Mouse (Mus musculus): Measurements from ENCODE around the gene Pstpip1.

Pstpip1 gene

DNA sequence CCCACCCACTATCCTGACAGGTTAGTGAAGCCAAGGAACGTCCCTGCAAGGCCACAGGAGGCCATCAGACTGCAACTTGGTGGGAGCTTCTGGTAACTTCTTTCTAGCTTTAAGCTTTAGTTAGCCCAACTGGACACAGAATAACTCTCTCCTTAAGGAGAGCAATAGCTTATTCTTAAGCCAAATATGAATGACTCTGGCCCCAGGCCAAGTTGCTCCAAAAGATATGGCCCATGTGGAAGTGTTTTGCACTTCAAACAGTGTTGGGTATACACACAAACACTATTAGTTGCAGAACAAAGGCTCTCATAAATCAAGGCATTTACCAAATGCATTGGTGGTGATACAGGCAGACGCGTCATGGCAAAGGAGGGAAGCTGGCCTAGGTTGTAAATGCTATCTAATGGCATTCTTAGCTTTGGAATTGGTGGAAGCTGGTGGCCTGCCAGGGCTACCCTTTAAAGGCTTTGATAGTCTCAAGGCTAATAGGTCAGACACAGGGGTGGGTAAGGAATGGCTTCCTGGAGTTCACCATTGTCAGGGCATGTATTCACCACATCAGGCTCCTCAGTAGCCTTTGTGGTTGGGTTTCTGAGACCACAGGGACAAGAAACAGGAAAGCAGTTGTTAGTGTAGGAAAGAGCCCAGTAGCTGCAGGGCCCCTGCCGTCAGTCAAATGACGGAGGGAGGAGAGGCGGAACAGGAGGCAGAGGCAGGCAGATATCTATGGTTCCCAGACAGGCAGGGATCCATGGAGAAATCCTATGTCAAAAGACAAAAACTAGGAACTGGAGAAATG lies 16.7 kb downstream of the Pstpip1 start:
- no peak for DNase-seq (ENCODE audit: low read depth, low spot score)

GRCm38 (mm10) chr9:56107527-56107926 lies 17.8 kb downstream of the Pstpip1 start:
- DNase-seq (ENCODE audit: low read depth, low spot score): no peak

DNA sequence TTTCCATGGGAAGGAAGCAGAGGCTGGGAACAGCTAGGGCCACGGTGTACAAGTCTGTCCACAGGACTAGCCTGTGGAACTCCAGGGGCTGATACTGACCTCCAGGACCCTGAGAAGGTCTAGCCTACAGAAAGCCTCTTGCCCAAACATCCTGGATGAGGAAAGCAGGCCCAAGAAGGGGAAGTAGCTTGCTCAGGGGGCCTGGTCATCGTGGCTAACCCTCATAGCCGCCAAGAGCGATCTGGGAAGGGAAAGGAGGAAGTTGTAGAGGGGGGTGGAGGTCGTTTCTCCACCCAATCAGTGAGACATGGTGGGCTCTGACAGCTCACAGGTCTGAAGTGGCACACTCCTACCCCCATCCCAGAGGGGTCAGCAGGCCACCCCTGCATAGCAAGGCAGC lies 18.4 kb downstream of the Pstpip1 start:
- no peak for DNase-seq (ENCODE audit: low read depth, low spot score)

DNA sequence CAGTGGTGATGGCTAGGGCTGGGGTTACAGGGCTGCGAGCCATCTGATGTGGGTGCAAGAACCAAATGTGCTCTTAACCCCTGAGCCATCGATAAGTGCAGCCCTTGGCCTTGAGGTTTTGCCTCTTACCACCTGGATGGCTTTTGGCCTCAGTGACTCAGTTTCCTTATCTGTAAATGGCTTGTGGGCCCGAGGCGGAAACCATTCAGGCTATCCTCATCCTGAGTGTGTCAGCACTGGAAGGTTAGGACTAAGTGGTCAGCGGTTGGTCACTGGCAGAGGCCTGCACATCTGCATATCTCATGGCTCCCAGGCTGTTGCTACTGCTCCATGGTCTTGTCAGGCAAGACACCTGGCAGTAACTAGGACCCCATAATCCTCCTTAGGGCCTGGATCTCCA lies 28.3 kb downstream of the Pstpip1 start:
- no peak for DNase-seq (ENCODE audit: low read depth, low spot score)

- peak; percentile 66 for DNase-seq (ENCODE audit: low read depth, low spot score)
Observed at GRCm38 (mm10) chr9:56118582-56118981, 28.8 kb downstream of the Pstpip1 start.

GRCm38 (mm10) chr9:56119651-56120050 lies 29.9 kb downstream of the Pstpip1 start:
- DNase-seq (ENCODE audit: low read depth, low spot score): no peak

- no peak for DNase-seq (ENCODE audit: low read depth, low spot score)
Observed at GRCm38 (mm10) chr9:56121097-56121496, 31.3 kb downstream of the Pstpip1 start.

DNA sequence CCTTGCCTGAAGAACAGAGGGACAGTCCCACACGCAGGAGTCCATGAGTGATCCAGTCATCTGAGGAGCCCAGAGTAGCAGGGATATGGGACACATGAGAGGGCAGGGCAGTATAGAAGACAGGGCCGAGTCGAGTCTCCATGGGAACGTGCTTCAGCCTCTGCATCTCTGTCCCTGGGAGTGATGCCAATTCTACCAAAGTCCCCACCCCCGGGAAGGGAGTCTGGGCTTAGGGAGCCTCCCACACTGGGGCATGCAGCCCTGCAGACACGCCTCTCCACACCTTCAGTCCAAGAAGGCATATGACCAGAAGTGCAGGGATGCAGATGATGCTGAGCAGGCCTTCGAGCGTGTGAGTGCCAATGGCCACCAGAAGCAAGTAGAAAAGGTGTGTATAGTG lies 33.2 kb downstream of the Pstpip1 start:
- no peak for DNase-seq (ENCODE audit: low read depth, low spot score)

GRCm38 (mm10) chr9:56123613-56124012 lies 33.9 kb downstream of the Pstpip1 start:
- DNase-seq (ENCODE audit: low read depth, low spot score): no peak

DNA sequence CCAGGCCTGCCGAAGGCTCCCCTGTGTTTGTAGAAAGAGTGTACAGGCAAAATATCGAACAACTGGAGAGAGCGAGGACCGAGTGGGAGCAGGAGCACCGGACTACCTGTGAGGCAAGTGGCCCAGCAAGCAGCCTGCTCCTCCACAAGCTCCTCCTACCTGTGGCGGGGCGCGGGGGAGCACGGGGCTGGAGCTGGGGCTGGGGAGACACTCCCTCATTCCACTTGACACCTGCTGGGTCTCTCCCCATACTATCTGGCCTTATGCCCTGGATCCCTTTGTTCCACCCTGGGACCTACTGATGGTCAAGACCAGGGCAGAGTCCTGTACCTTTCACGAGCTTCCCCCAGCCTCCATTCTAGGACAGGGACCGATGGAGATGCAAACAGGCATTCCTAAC lies 34.8 kb downstream of the Pstpip1 start:
- no peak for DNase-seq (ENCODE audit: low read depth, low spot score)

DNA sequence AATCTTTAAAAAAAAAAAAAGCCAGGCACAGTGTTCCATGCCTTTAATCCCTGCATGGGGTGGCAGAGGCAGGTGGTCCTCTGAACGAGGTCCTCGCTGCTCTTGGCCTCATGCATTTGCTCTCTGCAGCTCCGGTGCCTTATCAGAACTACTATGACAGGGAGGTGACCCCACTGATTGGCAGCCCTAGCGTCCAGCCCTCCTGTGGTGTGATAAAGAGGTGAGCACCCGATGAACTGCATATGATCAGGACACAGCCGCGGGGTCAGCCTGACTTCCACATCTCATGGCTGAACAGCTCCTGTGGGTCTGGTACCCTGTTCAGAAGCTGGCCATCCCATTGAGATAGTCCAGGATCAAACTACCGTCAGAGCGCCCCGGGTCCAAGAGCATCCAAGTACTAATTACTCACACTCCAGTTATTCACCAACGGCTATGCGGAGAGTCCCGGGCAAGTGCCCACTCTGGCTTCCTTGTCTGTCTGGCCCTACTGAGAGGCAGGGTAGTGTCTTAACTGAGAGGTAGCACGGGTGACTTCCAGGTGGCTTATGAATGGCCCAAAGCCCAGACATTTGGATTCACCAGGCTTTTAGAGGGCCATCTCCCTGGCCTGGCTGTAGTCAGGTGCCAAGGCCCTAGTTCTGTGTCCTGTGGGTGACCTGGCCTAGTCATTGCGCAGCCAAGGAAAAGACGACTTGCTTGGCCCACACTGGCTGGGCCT lies 36.9 kb downstream of the Pstpip1 start:
- no peak for DNase-seq (ENCODE audit: low read depth, low spot score)

GRCm38 (mm10) chr9:56128331-56128730 lies 38.6 kb downstream of the Pstpip1 start:
- DNase-seq (ENCODE audit: low read depth, low spot score): no peak

DNA sequence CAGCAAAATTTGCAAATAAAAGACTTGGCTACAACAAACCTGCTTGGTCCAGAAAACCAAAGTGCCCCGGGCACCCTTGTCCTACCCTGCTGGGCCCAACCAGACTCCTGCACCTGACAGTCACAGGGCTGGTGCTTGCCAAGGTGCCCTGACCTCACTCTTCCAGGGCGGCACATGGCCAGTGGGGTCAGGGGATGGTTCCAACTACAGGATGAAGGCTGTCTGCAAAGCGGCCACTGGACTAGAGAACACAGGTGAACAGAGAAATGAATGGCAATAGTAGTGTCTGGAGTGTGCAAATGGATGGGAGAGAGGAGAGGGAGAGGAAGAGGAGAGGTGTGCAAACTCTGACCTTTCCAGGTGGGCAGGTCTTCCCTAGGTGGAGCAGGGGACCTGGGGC lies 40.2 kb downstream of the Pstpip1 start:
- no peak for DNase-seq (ENCODE audit: low read depth, low spot score)

DNA sequence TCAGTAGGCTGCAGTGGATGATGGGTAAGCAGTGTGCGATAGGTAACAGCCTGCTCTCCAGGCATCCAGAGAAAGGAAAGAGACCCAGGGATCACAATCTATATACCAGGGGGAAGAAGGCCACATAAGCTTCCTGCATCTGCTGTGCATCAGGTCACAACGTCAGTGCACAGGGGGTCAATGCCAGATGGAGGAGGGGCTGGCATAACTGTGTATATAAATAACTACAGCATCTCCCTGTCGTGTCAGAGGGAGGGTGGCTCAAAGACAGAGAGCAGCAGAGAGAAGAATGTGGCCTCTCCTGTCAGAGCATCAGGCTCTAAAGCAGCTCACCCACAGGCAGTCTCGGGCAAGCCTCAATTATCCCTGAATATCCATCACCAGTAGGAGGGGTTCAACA lies 40.8 kb downstream of the Pstpip1 start:
- no peak for DNase-seq (ENCODE audit: low read depth, low spot score)

- no peak for DNase-seq (ENCODE audit: low read depth, low spot score)
Observed at GRCm38 (mm10) chr9:56131813-56132525, 42.2 kb downstream of the Pstpip1 start.

- no peak for DNase-seq (ENCODE audit: low read depth, low spot score)
Observed at GRCm38 (mm10) chr9:56133970-56134369, 44.2 kb downstream of the Pstpip1 start.

DNA sequence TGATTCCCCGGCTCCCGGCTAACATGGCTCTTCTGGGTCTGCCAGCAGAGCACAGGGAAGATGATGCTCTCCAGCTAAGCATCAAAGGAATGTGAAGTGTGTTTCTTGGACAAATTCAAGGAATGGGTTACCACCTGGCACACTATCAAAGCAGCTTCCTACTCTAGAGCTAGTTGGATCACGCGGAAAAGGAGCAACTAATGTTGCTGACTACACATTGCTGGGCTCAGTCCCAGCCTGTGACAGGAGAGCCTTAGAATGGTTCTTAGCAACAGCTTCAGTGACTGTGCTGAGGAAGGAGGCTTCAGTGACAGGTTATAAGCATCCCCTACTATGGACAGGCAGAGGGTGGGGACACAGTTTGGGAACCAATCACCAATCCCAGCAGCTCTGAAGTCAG lies 44.9 kb downstream of the Pstpip1 start:
- no peak for DNase-seq (ENCODE audit: low read depth, low spot score)

DNA sequence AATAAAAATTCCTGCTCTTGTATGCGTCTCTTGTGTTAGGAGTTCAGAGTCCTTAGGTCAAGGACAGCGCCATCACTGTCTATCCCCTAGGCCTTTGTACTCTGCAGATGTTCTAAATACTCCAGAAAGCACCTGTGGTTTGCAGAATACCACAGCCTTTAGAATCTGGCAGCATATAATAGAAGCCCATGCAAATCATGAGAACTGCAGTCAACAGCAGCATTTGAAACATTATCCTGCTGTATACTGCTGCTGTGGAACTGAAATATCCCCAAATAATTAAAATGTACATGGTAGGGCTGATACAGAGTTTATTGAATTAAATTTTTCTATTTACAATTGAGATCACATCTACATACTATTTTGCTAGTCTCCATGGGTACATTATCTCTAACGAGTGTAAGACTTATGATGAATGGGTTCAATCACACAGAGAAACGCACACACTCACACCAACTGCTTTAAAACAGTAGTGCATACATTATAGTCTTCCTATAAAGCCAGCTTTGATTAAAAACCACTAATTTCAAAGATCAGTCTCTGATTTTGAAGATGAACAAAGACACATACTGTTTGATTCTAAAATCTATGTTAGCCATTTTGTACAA lies 45.9 kb downstream of the Pstpip1 start:
- DNase-seq (ENCODE audit: low read depth, low spot score): no peak

DNA sequence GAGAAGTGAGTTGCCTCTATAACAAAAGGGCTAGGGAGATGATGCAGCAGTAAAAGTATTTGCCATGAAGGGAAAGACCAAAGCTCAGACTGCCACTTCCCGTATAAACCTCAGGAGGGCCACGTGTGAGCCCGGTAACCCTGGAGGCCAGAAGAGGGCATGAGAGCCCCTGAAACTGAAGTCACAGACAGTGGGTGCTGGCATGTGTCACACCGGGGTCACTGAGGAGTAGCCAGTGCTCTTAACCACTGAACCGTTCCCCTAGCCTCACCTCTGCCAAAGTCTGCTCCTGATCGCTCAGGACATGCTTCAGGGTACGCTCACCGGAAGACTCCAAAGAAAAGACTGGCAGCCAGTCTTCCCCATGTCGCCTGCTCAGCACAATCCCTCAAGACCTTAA lies 52.0 kb downstream of the Pstpip1 start:
- DNase-seq (ENCODE audit: low read depth, low spot score): no peak

GRCm38 (mm10) chr9:56144366-56145003 lies 54.7 kb downstream of the Pstpip1 start:
- DNase-seq (ENCODE audit: low read depth, low spot score): no peak

DNA sequence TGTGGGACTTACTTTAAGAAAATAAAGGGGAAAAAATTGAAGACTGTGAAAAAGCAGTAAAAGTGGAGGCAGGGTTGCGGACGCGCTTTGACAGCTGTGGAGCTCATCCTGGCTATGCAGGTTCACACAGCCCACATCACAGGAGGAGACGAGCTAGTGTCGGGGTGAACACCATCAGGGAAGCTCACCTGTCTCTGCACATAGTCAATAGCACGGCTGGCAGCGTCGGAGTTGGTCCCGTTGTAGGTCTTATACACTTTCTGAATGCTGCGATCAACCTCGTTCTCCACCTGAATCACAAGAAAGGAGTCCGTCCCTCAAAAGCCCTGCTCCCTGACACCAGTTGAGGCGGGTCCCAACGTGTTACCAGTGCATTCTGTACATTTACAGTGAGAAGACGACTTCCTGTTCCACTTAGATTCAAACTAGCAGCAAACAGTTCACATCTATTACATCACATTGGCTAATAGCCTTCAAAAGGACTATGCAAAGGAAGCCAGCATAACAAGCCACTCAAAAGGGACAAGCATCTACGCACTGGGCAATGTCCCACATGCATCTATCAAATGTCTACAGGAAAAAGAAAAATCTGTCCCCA lies 56.7 kb downstream of the Pstpip1 start:
- no peak for DNase-seq (ENCODE audit: low read depth, low spot score)

All from brain, embryonic 18.5 days (tissue).